Mouse (Mus musculus) liver, adult 2 months (tissue): ENCODE results near the gene Arhgap10.

ENCODE experiments used
- CTCF ChIP-seq: fragments of 200-500 bp; IDR thresholded peaks from 2 replicates; pipeline ENCODE4 v1.5.1; 2011; ENCODE audit warnings: low read depth, low read length, control low read depth
- POLR2A ChIP-seq: fragments of 200-500 bp; IDR thresholded peaks from 2 replicates; pipeline ENCODE4 v1.6.1; 2011; ENCODE audit warnings: low read length, control low read depth; ENCODE audit not compliant: insufficient read depth; ENCODE audit errors: extremely low read depth

DNA sequence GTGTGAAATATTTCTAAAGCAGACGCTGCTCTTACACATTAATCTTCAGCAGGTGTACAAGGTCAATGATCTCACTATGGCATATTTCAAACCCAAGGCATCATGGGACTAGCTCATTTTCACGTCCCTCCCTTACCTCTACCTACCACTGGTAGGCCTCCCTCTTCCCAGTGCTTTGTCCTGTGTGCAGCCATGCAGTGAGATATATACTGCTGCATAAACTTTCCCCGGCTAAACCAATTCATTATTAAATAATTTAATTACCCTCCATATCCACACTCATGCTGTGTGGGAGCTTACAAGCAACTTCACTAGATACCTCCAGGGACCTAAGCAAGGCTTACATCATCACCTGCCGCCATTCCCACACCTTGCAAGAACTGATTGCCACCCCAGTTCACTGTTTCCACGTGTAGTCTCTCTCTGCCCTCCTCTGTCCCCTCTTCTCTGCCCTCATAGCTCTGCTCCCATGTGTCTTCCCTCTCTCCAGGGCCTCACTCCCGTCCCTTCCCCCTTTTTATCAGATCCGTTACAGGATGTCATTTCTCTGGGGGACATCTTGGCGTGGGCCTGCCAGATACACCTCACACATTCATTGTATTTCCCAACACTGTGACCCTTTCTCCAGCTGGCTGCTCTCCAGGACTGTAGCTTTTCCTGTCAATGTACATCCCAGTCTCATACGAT is 79.8 kb downstream of the Arhgap10 start:
- TF ChIP-seq POLR2A (no peak), CTCF (no peak)
